Mouse (Mus musculus): Measurements from ENCODE around the gene Paox.

DNA sequence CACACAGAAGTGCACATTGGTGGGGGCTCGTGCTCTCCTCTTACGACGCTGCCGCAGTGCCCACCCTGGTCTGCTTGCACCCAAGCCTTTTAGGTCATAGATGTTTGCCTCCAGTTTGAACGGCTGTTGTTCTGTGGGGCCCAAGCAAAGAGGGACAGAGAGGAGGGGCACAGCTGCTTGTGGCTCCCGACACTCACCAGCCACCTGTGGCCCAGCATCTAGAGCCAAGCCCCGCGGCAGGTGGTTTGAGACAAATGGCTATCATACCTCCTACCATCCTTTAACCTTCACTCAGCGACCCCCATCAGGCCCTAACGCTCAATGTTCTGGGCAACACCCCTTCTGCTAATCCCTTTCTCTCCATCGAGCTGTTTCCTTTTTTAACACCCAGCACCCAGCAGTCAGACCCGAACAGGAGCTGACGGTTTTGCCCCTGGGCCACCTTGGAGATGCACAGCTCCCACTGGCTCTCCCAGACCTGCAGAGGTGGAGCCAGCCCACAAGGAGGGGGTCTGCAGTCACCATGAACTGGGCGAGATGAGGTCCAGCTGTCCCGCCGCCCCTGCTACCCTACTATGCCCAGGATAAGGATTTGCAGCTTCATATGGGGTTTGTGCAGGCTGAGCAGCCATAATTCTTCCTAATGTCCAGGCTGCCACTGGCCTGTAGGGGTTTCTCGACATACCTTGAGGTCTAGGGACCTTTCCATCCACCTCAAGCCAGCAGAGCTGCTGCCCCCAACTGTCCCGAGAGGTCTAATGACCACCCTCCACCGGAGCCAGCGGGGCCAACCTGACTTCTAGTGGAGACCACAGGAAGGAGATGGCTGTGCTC is 34.0 kb upstream of the Paox start:
- TF ChIP-seq POLR2A (IDR thresholded peaks at IDR 0.05; ENCODE audit: control insufficient read depth in 1 of 2, insufficient read depth in 1 of 2, low read depth in 1 of 2, low read length in 2 of 2, poor library complexity in 1 of 2): no peak
- TF ChIP-seq EP300 (IDR thresholded peaks at IDR 0.05; ENCODE audit: low read depth in 1 of 2, low read length in 2 of 2): no peak
- no peak for TF ChIP-seq MXI1 (IDR thresholded peaks at IDR 0.05; ENCODE audit: low read depth, low read length)
- TF ChIP-seq MAX (IDR thresholded peaks at IDR 0.05; ENCODE audit: low read length): no peak
- no peak for TF ChIP-seq ZC3H11A (IDR thresholded peaks at IDR 0.05; ENCODE audit: low read depth, low read length)
- TF ChIP-seq RAD21 (IDR thresholded peaks at IDR 0.05; ENCODE audit: low read depth, low read length): no peak
- TF ChIP-seq CTCF (IDR thresholded peaks at IDR 0.05 in 2 of 3, conservative IDR thresholded peaks at IDR 0.05 in 1 of 3; ENCODE audit: control insufficient read depth in 1 of 3, insufficient read depth in 1 of 3, low read depth in 2 of 3, low read length in 3 of 3, poor library complexity in 1 of 3, severe bottlenecking in 1 of 3): no peak
- no peak for TF ChIP-seq GATA1 (IDR thresholded peaks at IDR 0.05; ENCODE audit: low read depth, low read length)
- no peak for TF ChIP-seq ZNF384 (IDR thresholded peaks at IDR 0.05; ENCODE audit: low read depth, low read length)
